Mouse (Mus musculus) heart, adult 2 months (tissue): ENCODE results near the gene Ly6g6c.

Experiments
- CTCF ChIP-seq: fragments of 200-600 bp; IDR thresholded peaks from 2 replicates; pipeline ENCODE4 v1.8.1; 2022; ENCODE audit warnings: antibody characterized with exemption, mild to moderate bottlenecking, moderate library complexity
- EP300 ChIP-seq: fragments of 200-500 bp; IDR thresholded peaks from 2 replicates; pipeline ENCODE4 v1.6.1; 2011; ENCODE audit warnings: low read depth, low read length, control low read depth; ENCODE audit not compliant: insufficient read depth

DNA sequence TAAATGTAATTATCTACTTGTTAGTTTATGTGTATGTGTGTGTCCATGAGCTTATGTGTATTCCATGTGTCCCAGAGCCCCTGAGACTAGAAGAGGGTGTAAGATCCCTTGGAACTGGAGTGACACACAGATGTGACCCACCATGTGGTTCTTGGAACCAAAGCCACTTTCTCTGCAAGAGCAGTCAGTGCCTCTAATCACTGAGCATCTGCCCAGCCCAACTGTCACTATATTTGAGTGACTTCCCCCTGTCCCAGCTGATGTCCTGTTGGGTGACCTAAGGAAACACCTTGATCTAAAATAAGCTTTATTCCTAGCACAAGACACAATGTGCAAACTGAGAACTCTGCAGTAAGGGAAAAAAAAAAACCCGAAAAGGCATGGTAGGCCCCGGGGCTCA is 36.9 kb upstream of the Ly6g6c start:
- TF ChIP-seq CTCF = no peak
- no peak for TF ChIP-seq EP300
